Mouse (Mus musculus) liver, embryonic 14.5 days (tissue): ENCODE results near the gene Sytl3. TPM values are rescaled to one million over a fixed set of nuclear protein-coding genes. Genes with fewer than 3 reads are reported as not detected.

Experiments used
- ATAC-seq: fragments of 200-750 bp; cut with Nextera tagmentation; 2 replicates; pipeline ENCODE4 v1.8.0; 2017; ENCODE audit warnings: moderate number of reproducible peaks, mild to moderate bottlenecking, moderate library complexity; ENCODE audit not compliant: insufficient read depth
- DNase-seq, 3 experiments: peaks; one replicate each; pipeline ENCODE4 v3.0.0-alpha.2; 2012 to 2013; ENCODE audit warnings: low read depth in 3 of 3, low spot score in 3 of 3
- H3K27ac ChIP-seq: fragments of 300-500 bp; sonication (generic); 2 replicates; pipeline ENCODE4 v1.5.1; 2014; ENCODE audit warnings: moderate library complexity, mild to moderate bottlenecking, control low read depth, inconsistent platforms
- H3K27me3 ChIP-seq: fragments of 300-500 bp; sonication (generic); 2 replicates; pipeline ENCODE4 v1.6.1; 2014; ENCODE audit warnings: mild to moderate bottlenecking, low read length, moderate library complexity; ENCODE audit not compliant: control insufficient read depth, insufficient read depth
- H3K36me3 ChIP-seq: fragments of 300-500 bp; sonication (generic); replicated peaks from 2 replicates; pipeline ENCODE4 v1.6.1; 2014; ENCODE audit warnings: low read depth; ENCODE audit not compliant: control insufficient read depth, insufficient read depth
- H3K4me1 ChIP-seq, 2 experiments: fragments of 200-500 bp in 1 of 2; fragments of 300-500 bp in 1 of 2; sonication (generic) in 1 of 2; replicated peaks; 2 replicates each; pipeline ENCODE4 v1.6.1; 2012 to 2014; ENCODE audit warnings: antibody characterized with exemption in 1 of 2, inconsistent platforms in 1 of 2, low read length in 1 of 2; ENCODE audit not compliant: control insufficient read depth in 2 of 2, insufficient read depth in 2 of 2
- H3K4me2 ChIP-seq: fragments of 300-500 bp; sonication (generic); 2 replicates; pipeline ENCODE4 v1.6.1; 2014; ENCODE audit warnings: low read depth, mild to moderate bottlenecking, control low read depth, moderate library complexity
- H3K4me3 ChIP-seq, 2 experiments: fragments of 200-500 bp in 1 of 2; fragments of 300-500 bp in 1 of 2; sonication (generic) in 1 of 2; 2 replicates each; pipeline ENCODE4 v1.5.1; 2012 to 2014; ENCODE audit warnings: low read depth in 2 of 2, low read length in 2 of 2, mild to moderate bottlenecking in 2 of 2, control low read depth in 1 of 2, inconsistent platforms in 1 of 2, moderate library complexity in 1 of 2; ENCODE audit not compliant: insufficient read depth in 1 of 2
- H3K9ac ChIP-seq: fragments of 300-500 bp; sonication (generic); replicated peaks from 2 replicates; pipeline ENCODE4 v1.6.1; 2014; ENCODE audit warnings: mild to moderate bottlenecking, control low read depth, moderate library complexity
- H3K9me3 ChIP-seq: fragments of 300-500 bp; sonication (generic); 2 replicates; pipeline ENCODE4 v1.6.1; 2016; ENCODE audit warnings: low read length, mixed read lengths; ENCODE audit not compliant: control insufficient read depth
- CTCF ChIP-seq: IDR thresholded peaks from 2 replicates; pipeline ENCODE4 v1.5.1; 2016; ENCODE audit warnings: antibody characterized with exemption, low read depth, control low read depth
- EP300 ChIP-seq: IDR thresholded peaks from 2 replicates; pipeline ENCODE4 v1.6.1; 2016; ENCODE audit warnings: antibody characterized with exemption, low read depth
- WGBS: fragments of 180-500 bp; shearing (Covaris S2); extraction: QIAGEN DNeasy Blood & Tissue Kit; methylation state at CpG from one replicate; pipeline ENCODE4 v1.1.7; 2014; ENCODE audit not compliant: insufficient replicate concordance; 5-methylcytosine and 5-hydroxymethylcytosine counted together
- polyA plus RNA-seq, 2 experiments: library from polyadenylated mRNA; depleted of rRNA in 1 of 2; stranded (reverse) in 1 of 2; unstranded in 1 of 2; fragments of >200 nt; fragmentation: Nextera tagmentation in 1 of 2; extraction: Ambion mirVana in 1 of 2; gene quantifications; 2 replicates each; pipeline versions ENCODE4 v1.2.1 to v1.2.3; 2012 to 2014

The Sytl3 gene
- polyA plus RNA-seq, 2 experiments, result 0.06 TPM; not detected in 1

- no peak overlapping the region for H3K4me2 ChIP-seq
- no peak overlapping the region for H3K4me3 ChIP-seq
- H3K4me1 ChIP-seq, result peaks cover 21 to 34% of the 10 kb centered on the region in 2 experiments
- no peak overlapping the region for H3K9ac ChIP-seq
- WGBS, result 73% methylated on average over 4 of the region's 4 CpGs
- no peak for TF ChIP-seq EP300
- no peak for TF ChIP-seq CTCF
- no peak for ATAC-seq
- no peaks in the 10 kb centered on the region for H3K27me3 ChIP-seq
- no peak overlapping the region for H3K27ac ChIP-seq
- no peaks in the 10 kb centered on the region for H3K36me3 ChIP-seq
- no peak for DNase-seq
- no peaks in the 10 kb centered on the region for H3K9me3 ChIP-seq
Measured at GRCm38 (mm10) chr17:6775671-6776070, 116.8 kb downstream of the Sytl3 start.

DNA sequence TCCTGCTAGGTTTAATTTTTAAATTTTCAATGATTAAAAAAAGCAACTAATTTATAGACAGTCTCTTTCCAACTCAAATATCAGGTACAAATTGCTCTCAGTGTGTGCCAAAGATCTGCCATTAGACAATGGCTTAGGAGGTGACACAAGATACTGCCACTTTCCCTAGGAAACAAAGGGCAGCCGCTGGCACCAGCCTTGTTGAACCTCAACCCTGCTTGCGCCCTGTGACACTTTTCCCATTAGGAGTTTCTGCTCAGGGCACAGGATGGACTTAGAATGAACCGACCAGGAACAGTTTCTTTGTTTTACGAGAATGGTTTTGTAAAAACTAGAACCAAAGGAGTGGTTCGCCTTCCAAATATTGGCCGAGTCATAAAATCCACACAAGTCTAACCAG is 117.2 kb downstream of the Sytl3 start:
- H3K9me3 ChIP-seq, result no peaks in the 10 kb centered on the region
- no peak overlapping the region for H3K4me3 ChIP-seq
- H3K4me1 ChIP-seq, result peaks cover 22 to 35% of the 10 kb centered on the region in 2 experiments
- no peak overlapping the region for H3K9ac ChIP-seq
- ATAC-seq (no peak), DNase-seq (no peak)
- no peaks in the 10 kb centered on the region for H3K27me3 ChIP-seq
- no peak overlapping the region for H3K27ac ChIP-seq
- WGBS, result 84% methylated on average over 6 of the region's 6 CpGs
- H3K4me2 ChIP-seq, result no peak overlapping the region
- no peaks in the 10 kb centered on the region for H3K36me3 ChIP-seq
- TF ChIP-seq EP300, result no peak

GRCm38 (mm10) chr17:6776576-6776975 is 117.7 kb downstream of the Sytl3 start:
- WGBS, result 75% methylated on average over 5 of the region's 5 CpGs
- Histone ChIP-seq H3K9me3 (no peaks in the 10 kb centered on the region), H3K36me3 (no peaks in the 10 kb centered on the region), H3K9ac (no peak overlapping the region), H3K4me3 (no peak overlapping the region), H3K4me1 (peaks cover 26 to 35% of the 10 kb centered on the region in 2 experiments), H3K4me2 (no peak overlapping the region), H3K27ac (no peak overlapping the region), H3K27me3 (no peaks in the 10 kb centered on the region)
- DNase-seq (no peak), ATAC-seq (no peak)
- TF ChIP-seq CTCF (no peak), EP300 (no peak)

- Histone ChIP-seq H3K9me3 (no peaks in the 10 kb centered on the region), H3K36me3 (no peaks in the 10 kb centered on the region), H3K4me1 (peaks cover 26 to 35% of the 10 kb centered on the region in 2 experiments), H3K27me3 (no peaks in the 10 kb centered on the region), H3K9ac (no peak overlapping the region), H3K4me2 (no peak overlapping the region), H3K4me3 (no peak overlapping the region), H3K27ac (no peak overlapping the region)
- no peak for TF ChIP-seq EP300
- TF ChIP-seq CTCF, result no peak
- 78% methylated on average over 6 of the region's 6 CpGs for WGBS
- ATAC-seq (no peak), DNase-seq (no peak)
Measured at GRCm38 (mm10) chr17:6777061-6777460, 118.2 kb downstream of the Sytl3 start.

DNA sequence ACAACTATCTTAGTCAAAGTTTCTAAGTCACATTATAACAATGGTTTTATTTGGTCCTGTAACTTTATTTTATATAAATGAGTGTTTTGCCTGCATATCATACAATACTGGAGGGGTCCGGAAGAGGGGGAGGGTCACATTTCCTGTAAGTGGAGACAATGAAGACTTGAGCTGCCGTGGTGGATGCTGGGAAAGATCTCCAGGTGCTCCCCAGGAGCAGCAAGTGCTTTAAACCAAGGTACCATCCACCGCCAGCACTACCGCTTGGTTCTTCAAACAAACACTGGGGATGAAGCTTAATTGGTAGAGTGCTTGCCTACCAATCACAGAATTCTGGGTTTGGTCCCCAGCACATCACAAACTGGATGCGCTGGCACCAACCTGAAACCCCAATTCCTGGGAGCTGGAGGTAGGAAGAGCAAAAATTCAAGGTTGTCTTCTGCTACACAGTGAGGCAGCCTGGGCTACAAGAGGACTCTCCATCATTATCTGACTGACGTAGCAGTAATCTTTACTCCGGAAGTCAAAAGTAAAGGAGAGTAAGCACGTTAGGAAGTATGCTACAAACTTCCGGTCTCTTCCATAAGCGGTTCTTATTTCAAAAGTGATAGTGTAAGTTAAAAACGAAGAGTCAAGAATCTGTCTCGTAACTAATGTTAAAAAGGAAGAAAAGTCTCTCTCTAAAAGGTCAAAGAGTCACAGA is 118.9 kb downstream of the Sytl3 start:
- Histone ChIP-seq H3K4me1 (peaks cover 26 to 35% of the 10 kb centered on the region in 2 experiments), H3K4me2 (peak overlapping the region; percentile 82), H3K9ac (no peak overlapping the region), H3K36me3 (no peaks in the 10 kb centered on the region), H3K4me3 (no peak overlapping the region), H3K9me3 (no peaks in the 10 kb centered on the region), H3K27ac (no peak overlapping the region), H3K27me3 (no peaks in the 10 kb centered on the region)
- ATAC-seq, result no peak
- no peak for TF ChIP-seq EP300
- TF ChIP-seq CTCF, result no peak
- WGBS, result 52% methylated on average over 12 of the region's 12 CpGs
- DNase-seq, result no peak
